Mouse (Mus musculus) bone marrow macrophage, adult 2 months (primary cell): Measurements from ENCODE around the gene Naglu.

ENCODE experiments used
- CTCF ChIP-seq: IDR thresholded peaks from 2 replicates; pipeline ENCODE4 v1.5.1; 2012; ENCODE audit warnings: low read depth, mild to moderate bottlenecking, low read length, moderate library complexity
- POLR2A ChIP-seq: IDR thresholded peaks from 2 replicates; pipeline ENCODE4 v1.6.1; 2012; ENCODE audit warnings: mild to moderate bottlenecking, low read depth, low read length, borderline replicate concordance

DNA sequence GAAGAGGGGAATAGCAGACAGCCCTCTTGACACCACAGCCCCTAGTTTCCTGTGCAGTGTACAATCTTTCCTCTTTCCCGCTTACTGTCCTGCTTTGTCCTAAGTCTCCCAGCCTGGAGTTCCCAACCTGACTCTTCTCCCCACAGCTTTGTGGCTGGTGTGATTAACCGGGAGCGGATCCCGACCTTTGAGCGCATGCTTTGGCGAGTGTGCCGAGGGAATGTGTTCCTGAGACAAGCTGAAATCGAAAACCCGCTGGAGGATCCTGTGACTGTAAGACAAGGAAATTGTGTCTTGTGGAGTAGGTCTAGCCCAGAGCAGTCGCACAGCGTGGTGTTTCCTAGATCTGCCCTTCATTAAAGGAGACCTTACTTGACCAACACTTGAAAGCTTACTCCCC is 42.7 kb upstream of the Naglu start:
- TF ChIP-seq POLR2A (no peak), CTCF (no peak)
